In genomic region chr13:38658528-38659280, GRCm38 (mm10) we compare ENCODE assay signal across 8 mouse cellular contexts. TPM values are rescaled to one million over a fixed set of nuclear protein-coding genes. Genes with fewer than 3 reads are reported as not detected.
DNase-seq lines count a peak whose midpoint lies in the region; ATAC-seq and TF ChIP-seq lines count a peak whose summit lies in the region.

Eef1e1 (minus strand) TSS chr13:38659058.

- H3K4me2 ChIP-seq in CH12.LX (ENCODE audit: insufficient read depth, low read depth, poor library complexity, severe bottlenecking) = peak within 1 kb of the TSS; percentile 69
- peak within 1 kb of the TSS; percentile 78 for H3K4me2 ChIP-seq in forebrain, embryonic 11.5 days (ENCODE audit: low read depth, low read length, severe bottlenecking)
- peak within 1 kb of the TSS; percentile 63 for H3K4me2 ChIP-seq in heart, postnatal 0 days (ENCODE audit: low read depth, low read length)
- peak within 1 kb of the TSS; percentile 79 for H3K4me2 ChIP-seq in liver, embryonic 16.5 days (ENCODE audit: low read depth, low read length)
- H3K4me2 ChIP-seq in neural tube, embryonic 13.5 days = peak within 1 kb of the TSS; percentile 75

- peak; percentile 96 for DNase-seq in CH12.LX (ENCODE audit: extremely low read depth)
- DNase-seq in c-Kit-positive CD71-positive TER-119-negative erythroid progenitor cells, embryonic 14.5 days (ENCODE audit: low read depth) = peak; percentile 91
- peak; percentile 97 for DNase-seq in forebrain, embryonic 11.5 days (ENCODE audit: low spot score)
- DNase-seq in heart, postnatal 0 days (ENCODE audit: low spot score) = peak; percentile 91
- DNase-seq in kidney, postnatal 4 days = peak; percentile 95 to 97

- H3K27me3 ChIP-seq in CH12.LX (replicated peaks) = no peaks in the 10 kb centered on the region
- no peaks in the 10 kb centered on the region for H3K27me3 ChIP-seq in forebrain, embryonic 11.5 days (ENCODE audit: control insufficient read depth, insufficient read depth, low read length)
- H3K27me3 ChIP-seq in heart, postnatal 0 days (ENCODE audit: control insufficient read depth, insufficient read depth, low read length) = no peaks in the 10 kb centered on the region
- no peaks in the 10 kb centered on the region for H3K27me3 ChIP-seq in liver, embryonic 16.5 days (ENCODE audit: control insufficient read depth, insufficient read depth, low read depth, low read length)
- no peaks in the 10 kb centered on the region for H3K27me3 ChIP-seq in neural tube, embryonic 13.5 days
- H3K27me3 ChIP-seq in testis, adult 2 months (ENCODE audit: control insufficient read depth, insufficient read depth, low read length) = no peaks in the 10 kb centered on the region

- peaks cover 30% of the 10 kb centered on the region for H3K79me2 ChIP-seq in CH12.LX (replicated peaks; ENCODE audit: control insufficient read depth, extremely low read depth, insufficient read depth, poor library complexity, severe bottlenecking)

- no peak for TF ChIP-seq RAD21 in CH12.LX (IDR thresholded peaks at IDR 0.05; ENCODE audit: low read depth, low read length)

- H3K4me3 ChIP-seq in CH12.LX (replicated peaks in 1 of 3; ENCODE audit: low read depth in 2 of 3, low read length in 2 of 3, poor library complexity in 1 of 3) = peak within 1 kb of the TSS; percentile 95 to 99 (median 97)
- peak within 1 kb of the TSS; percentile 92 for H3K4me3 ChIP-seq in forebrain, embryonic 11.5 days (ENCODE audit: low read depth, low read length)
- peak within 1 kb of the TSS; percentile 85 for H3K4me3 ChIP-seq in heart, postnatal 0 days (ENCODE audit: low read depth, low read length)
- H3K4me3 ChIP-seq in liver, embryonic 16.5 days (ENCODE audit: low read depth, low read length) = peak within 1 kb of the TSS; percentile 83
- H3K4me3 ChIP-seq in neural tube, embryonic 13.5 days = peak within 1 kb of the TSS; percentile 70
- H3K4me3 ChIP-seq in testis, adult 2 months (ENCODE audit: control insufficient read depth, low read depth, low read length) = peak within 1 kb of the TSS; percentile 91

- H3K9me3 ChIP-seq in CH12.LX (replicated peaks; ENCODE audit: low read length) = peaks cover 8% of the 10 kb centered on the region
- no peaks in the 10 kb centered on the region for H3K9me3 ChIP-seq in forebrain, embryonic 11.5 days (ENCODE audit: control insufficient read depth, low read length)
- no peaks in the 10 kb centered on the region for H3K9me3 ChIP-seq in heart, postnatal 0 days (replicated peaks; ENCODE audit: control insufficient read depth, low read length)
- peaks cover 6% of the 10 kb centered on the region for H3K9me3 ChIP-seq in liver, embryonic 16.5 days (replicated peaks; ENCODE audit: control insufficient read depth, low read length)
- no peaks in the 10 kb centered on the region for H3K9me3 ChIP-seq in neural tube, embryonic 13.5 days

- H3K4me1 ChIP-seq in CH12.LX (ENCODE audit: control insufficient read depth in 1 of 2, insufficient read depth in 2 of 2) = peaks cover 3 to 12% of the 10 kb centered on the region in 2 experiments; a peak in 3 of 4 replicates
- peaks cover 3% of the 10 kb centered on the region; the same call in 1 of the 2 replicates for H3K4me1 ChIP-seq in forebrain, embryonic 11.5 days (replicated peaks; ENCODE audit: control insufficient read depth, insufficient read depth, low read length)
- H3K4me1 ChIP-seq in heart, postnatal 0 days (ENCODE audit: control insufficient read depth, insufficient read depth) = peaks cover 6% of the 10 kb centered on the region; the same call in 1 of the 2 replicates
- H3K4me1 ChIP-seq in liver, embryonic 16.5 days (ENCODE audit: control insufficient read depth, low read depth, low read length) = peaks cover 13% of the 10 kb centered on the region
- H3K4me1 ChIP-seq in neural tube, embryonic 13.5 days (replicated peaks) = peaks cover 11% of the 10 kb centered on the region
- peaks cover 3% of the 10 kb centered on the region for H3K4me1 ChIP-seq in testis, adult 2 months (ENCODE audit: control insufficient read depth, insufficient read depth, low read length)

- whole genome bisulfite sequencing in forebrain, embryonic 11.5 days = under 1% methylated on average over 59 of the region's 59 CpGs
- WGBS in heart, postnatal 0 days = under 1% methylated on average over 59 of the region's 59 CpGs
- WGBS in liver, embryonic 16.5 days (ENCODE audit: insufficient replicate concordance) = under 1% methylated on average over 58 of the region's 59 CpGs
- whole genome bisulfite sequencing in neural tube, embryonic 13.5 days = under 1% methylated on average over 58 of the region's 59 CpGs

- in situ Hi-C loops in CH12.LX (cut with MboI; ENCODE audit: low pct_ligation_motif_present, low pct_unique_long_range_greater_than_20kb, low sequenced_read_pairs) = no loop called here

- peak within 1 kb of the TSS; percentile 82 for H3K9ac ChIP-seq in CH12.LX (ENCODE audit: insufficient read depth, low read depth)
- H3K9ac ChIP-seq in forebrain, embryonic 11.5 days (ENCODE audit: low read length) = peak within 1 kb of the TSS; percentile 90
- peak within 1 kb of the TSS; percentile 77 for H3K9ac ChIP-seq in heart, postnatal 0 days (replicated peaks; ENCODE audit: low read depth, low read length)
- peak within 1 kb of the TSS; percentile 79 for H3K9ac ChIP-seq in liver, embryonic 16.5 days (ENCODE audit: low read depth, low read length)
- H3K9ac ChIP-seq in neural tube, embryonic 13.5 days = peak within 1 kb of the TSS; percentile 78

- peak in 1 of 2 experiments; percentile 44; a peak in 2 of 4 replicates for TF ChIP-seq CTCF in CH12.LX (conservative IDR thresholded peaks at IDR 0.05 in 1 of 2, IDR thresholded peaks at IDR 0.05 in 1 of 2; ENCODE audit: low read depth in 2 of 2, low read length in 2 of 2)
- peak; percentile 63 for TF ChIP-seq CTCF in heart, postnatal 0 days (IDR thresholded peaks at IDR 0.05; ENCODE audit: low read depth)
- peak; percentile 32; the same call in 1 of the 2 replicates for TF ChIP-seq CTCF in testis, adult 2 months (IDR thresholded peaks at IDR 0.05; ENCODE audit: control insufficient read depth, insufficient read depth, insufficient replicate concordance, low read depth, low read length)

- H3K36me3 ChIP-seq in CH12.LX (replicated peaks in 1 of 2; ENCODE audit: control insufficient read depth in 1 of 2, insufficient read depth in 1 of 2, low read length in 1 of 2) = peaks cover 22 to 35% of the 10 kb centered on the region in 2 experiments
- peaks cover 6% of the 10 kb centered on the region; the same call in 1 of the 2 replicates for H3K36me3 ChIP-seq in forebrain, embryonic 11.5 days (ENCODE audit: control insufficient read depth, insufficient read depth, low read length)
- H3K36me3 ChIP-seq in heart, postnatal 0 days (replicated peaks; ENCODE audit: control insufficient read depth, insufficient read depth, low read length) = peaks cover 26% of the 10 kb centered on the region
- H3K36me3 ChIP-seq in liver, embryonic 16.5 days (ENCODE audit: control insufficient read depth, insufficient read depth) = peaks cover 19% of the 10 kb centered on the region
- peaks cover 25% of the 10 kb centered on the region for H3K36me3 ChIP-seq in neural tube, embryonic 13.5 days
- H3K36me3 ChIP-seq in testis, adult 2 months (ENCODE audit: control insufficient read depth, insufficient read depth, low read length) = peaks cover 2% of the 10 kb centered on the region

- H3K27ac ChIP-seq in CH12.LX (ENCODE audit: insufficient read depth, low read depth) = no peak within 1 kb of the TSS; the same call in 1 of the 2 replicates
- H3K27ac ChIP-seq in forebrain, embryonic 11.5 days (ENCODE audit: low read depth, low read length) = no peak within 1 kb of the TSS; the same call in 1 of the 2 replicates
- H3K27ac ChIP-seq in heart, postnatal 0 days (ENCODE audit: low read depth) = peak within 1 kb of the TSS; percentile 80
- peak within 1 kb of the TSS; percentile 78 for H3K27ac ChIP-seq in liver, embryonic 16.5 days (ENCODE audit: low read length)
- H3K27ac ChIP-seq in neural tube, embryonic 13.5 days (replicated peaks) = peak within 1 kb of the TSS; percentile 82
- H3K27ac ChIP-seq in testis, adult 2 months (ENCODE audit: control insufficient read depth, insufficient read depth, low read depth, low read length) = peak within 1 kb of the TSS; percentile 81

- dilution Hi-C loops in CH12.LX (cut with MboI; ENCODE audit: extremely low pct_ligation_motif_present, extremely low pct_unique_long_range_greater_than_20kb, low sequenced_read_pairs) = no loop called here

- TF ChIP-seq EP300 in CH12.LX (IDR thresholded peaks at IDR 0.05; ENCODE audit: low read length) = no peak
- no peak for TF ChIP-seq EP300 in heart, postnatal 0 days (IDR thresholded peaks at IDR 0.05; ENCODE audit: low read depth)

- peak; percentile 99 for ATAC-seq in forebrain, embryonic 11.5 days (replicated peaks; ENCODE audit: low FRiP score)
- peak; percentile 99 for ATAC-seq in heart, postnatal 0 days (ENCODE audit: insufficient read depth, low read depth)
- ATAC-seq in liver, embryonic 16.5 days (ENCODE audit: low read depth) = peak; percentile 99
- peak; percentile 100 for ATAC-seq in neural tube, embryonic 13.5 days (ENCODE audit: low read depth)

- TF ChIP-seq POLR2A in CH12.LX (IDR thresholded peaks at IDR 0.05; ENCODE audit: low read depth, low read length) = peak; percentile 95
- TF ChIP-seq POLR2A in testis, adult 2 months (IDR thresholded peaks at IDR 0.05; ENCODE audit: control insufficient read depth, low read depth, low read length) = peak; percentile 82

TF ChIP-seq in CH12.LX, 34 proteins besides CTCF, POLR2A, EP300 and RAD21 (continues in another document):
- TF ChIP-seq TCF12 (IDR thresholded peaks at IDR 0.05; ENCODE audit: low read depth, low read length) = peak; percentile 94
- TF ChIP-seq IRF4 (IDR thresholded peaks at IDR 0.05; ENCODE audit: low read depth, low read length) = peak; percentile 19; the same call in 1 of the 2 replicates
- TF ChIP-seq UBTF (IDR thresholded peaks at IDR 0.05; ENCODE audit: low read depth, low read length) = peak; percentile 40; the same call in 1 of the 2 replicates
- peak; percentile 99 for TF ChIP-seq MXI1 (IDR thresholded peaks at IDR 0.05; ENCODE audit: low read depth, low read length)
- no peak for TF ChIP-seq USF1 (IDR thresholded peaks at IDR 0.05; ENCODE audit: low read depth, low read length)
- TF ChIP-seq JUND (conservative IDR thresholded peaks at IDR 0.05; ENCODE audit: low read depth, low read length) = no peak
- no peak for TF ChIP-seq ZNF384 (IDR thresholded peaks at IDR 0.05; ENCODE audit: low read depth, low read length)
- no peak for TF ChIP-seq E2F4 (IDR thresholded peaks at IDR 0.05; ENCODE audit: insufficient replicate concordance, low read depth, low read length)

RNA-seq across cellular contexts. Expression of gene Eef1e1, which starts in this region (rescaled TPM):
- total RNA-seq in CH12.LX (2012; rRNA removed) (148 and 187 TPM in 2 replicates), CH12.LX (2014; rRNA removed) (122 and 123 TPM in 2 replicates)
- 151 and 180 TPM in 2 replicates for polyA plus RNA-seq in CH12.LX (2012; ENCODE audit: insufficient read length, low read depth)
- polyA plus RNA-seq in forebrain, embryonic 11.5 days (2014; fragmentation: Nextera tagmentation; extraction: Ambion mirVana) = 65.6 and 67.9 TPM in 2 replicates
- 11.0 and 15.3 TPM in 2 replicates for total RNA-seq in heart, postnatal 0 days (2014; rRNA removed; ENCODE audit: low replicate concordance)
- polyA plus RNA-seq in heart, postnatal 0 days (2015; fragmentation: Nextera tagmentation; extraction: Ambion mirVana) = 21.9 and 22.1 TPM in 2 replicates
- polyA plus RNA-seq in liver, embryonic 16.5 days (2015; fragmentation: Nextera tagmentation; extraction: Ambion mirVana) = 31.4 and 34.8 TPM in 2 replicates
- polyA plus RNA-seq in neural tube, embryonic 13.5 days (2015; fragmentation: Nextera tagmentation; extraction: Ambion mirVana) = 88.3 and 88.8 TPM in 2 replicates
- polyA plus RNA-seq in testis, adult 2 months (2012; rRNA removed) = 4.0 and 4.7 TPM in 2 replicates

Comparison
In these comparisons a context has a peak if more than half of its experiments do, and no peak if none do; other contexts are left out.
1. H3K27ac ChIP-seq: peak in heart, postnatal 0 days (single experiment), liver, embryonic 16.5 days (single experiment), neural tube, embryonic 13.5 days (single experiment) and testis, adult 2 months (single experiment); none in CH12.LX (single experiment) and forebrain, embryonic 11.5 days (single experiment).
2. Peak in every context shown above with its lines, with median percentiles within 50 percentile points of each other: DNase-seq, H3K4me2 ChIP-seq, H3K4me3 ChIP-seq, H3K9ac ChIP-seq and ATAC-seq.